Mouse (Mus musculus) embryonic stem cell, embryonic (primary cell): ENCODE measurements around the gene Mafg.

Experiments used
- CTCF ChIA-PET, 4 experiments: fragments of 300-600 bp in 2 of 4; fragments of 350-600 bp in 2 of 4; sonication (Branson Sonifier 250); formaldehyde crosslinking; loops; one replicate each; lab custom pipeline; 2022; ENCODE audit warnings: inconsistent platforms in 2 of 4; lab: Charles Lee
- POLR2A ChIA-PET, 4 experiments: fragments of 300-600 bp in 2 of 4; fragments of 350-600 bp in 2 of 4; sonication (Branson Sonifier 250); formaldehyde crosslinking; loops; one replicate each; lab custom pipeline; 2022; ENCODE audit warnings: antibody characterized with exemption in 4 of 4, inconsistent platforms in 1 of 4; lab: Charles Lee

Gene Mafg

GRCm38 (mm10) chr11:120579316-120580107, 53.9 kb downstream of the Mafg start:
- ChIA-PET POLR2A (interaction anchor here (0.5 to 16.3 kb wide), 72 partner anchors 8 to 624 kb away, joined by 3 to 358 read pairs (median 4); partner anchors contain the start of genes Pycr1 (in 3 of the 4), Alyref (in 2 of the 4), Arl16 (in 2 of the 4) and Cenpx (in 2 of the 4)), CTCF (interaction anchor here (0.5 to 2.6 kb wide), 54 partner anchors 10 to 1157 kb away, joined by 3 to 25 read pairs (median 4); partner anchors contain the start of genes Rac3 (in 2 of the 4), Alyref (in 1 of the 4), Anapc11 (in 1 of the 4) and Arl16 (in 1 of the 4))

GRCm38 (mm10) chr11:120578694-120579243, 54.6 kb downstream of the Mafg start:
- ChIA-PET POLR2A (interaction anchor here in 3 of 4 experiments (0.6 to 16.3 kb wide), 47 partner anchors 9 to 372 kb away, joined by 3 to 358 read pairs (median 5); partner anchors contain the start of genes Alyref (in 2 of the 3), Cenpx (in 2 of the 3), Lrrc45 (in 2 of the 3) and Sirt7 (in 2 of the 3)), CTCF (interaction anchor here in 3 of 4 experiments (0.7 to 2.6 kb wide), 22 partner anchors 9 to 155 kb away, joined by 3 to 25 read pairs (median 4); partner anchors contain the start of genes Arl16 (in 1 of the 3) and Pycr1 (in 1 of the 3))

GRCm38 (mm10) chr11:120578024-120578693, 55.2 kb downstream of the Mafg start:
- ChIA-PET POLR2A (interaction anchor here in 3 of 4 experiments (0.6 to 16.3 kb wide), 32 partner anchors 8 to 670 kb away, joined by 3 to 358 read pairs (median 7); partner anchors contain the start of genes Alyref (in 2 of the 3), Slc25a10 (in 2 of the 3), Anapc11 (in 1 of the 3) and Fasn (in 1 of the 3)), CTCF (interaction anchor here (0.5 to 2.4 kb wide), 18 partner anchors 7 to 1937 kb away, joined by 3 to 25 read pairs (median 4); partner anchors contain the start of gene Pycr1 (in 2 of the 4))

GRCm38 (mm10) chr11:120577211-120578023, 56.0 kb downstream of the Mafg start:
- POLR2A ChIA-PET: interaction anchor here in 3 of 4 experiments (0.6 to 16.3 kb wide), 50 partner anchors 8 to 669 kb away, joined by 3 to 358 read pairs (median 4); partner anchors contain the start of genes Alyref (in 2 of the 3), Mrpl12 (in 2 of the 3), Slc25a10 (in 2 of the 3) and Anapc11 (in 1 of the 3)

GRCm38 (mm10) chr11:120576365-120576981, 56.9 kb downstream of the Mafg start:
- CTCF ChIA-PET: interaction anchor here in 3 of 4 experiments (0.7 to 1.9 kb wide), 13 partner anchors 9 to 200 kb away, joined by 3 to 14 read pairs (median 4); partner anchors contain the start of genes Pycr1 (in 2 of the 3) and Lrrc45 (in 1 of the 3)
- POLR2A ChIA-PET: interaction anchor here (0.6 to 16.3 kb wide), 42 partner anchors 8 to 394 kb away, joined by 3 to 358 read pairs (median 4); partner anchors contain the start of genes Alyref (in 2 of the 4), Mrpl12 (in 2 of the 4), Slc25a10 (in 2 of the 4) and Anapc11 (in 1 of the 4)

More at GRCm38 (mm10) chr11:120577211-120578023, 56.0 kb downstream of the Mafg start:
- CTCF ChIA-PET: interaction anchor here (0.5 to 1.9 kb wide), 24 partner anchors 8 to 1937 kb away, joined by 3 to 14 read pairs (median 4); partner anchors contain the start of genes Pycr1 (in 2 of the 4) and Lrrc45 (in 1 of the 4)

GRCm38 (mm10) chr11:120575940-120576339, 57.5 kb downstream of the Mafg start:
- ChIA-PET CTCF (interaction anchor here in 2 of 4 experiments (1.6 to 1.9 kb wide), 2 partner anchors 138 to 200 kb away, joined by 3 to 6 read pairs; partner anchors contain the start of gene Lrrc45 (in 1 of the 2)), POLR2A (interaction anchor here in 3 of 4 experiments (0.8 to 16.3 kb wide), 21 partner anchors 9 to 274 kb away, joined by 3 to 358 read pairs (median 8); partner anchors contain the start of genes Pycr1 (in 2 of the 3), Slc25a10 (in 2 of the 3), Alyref (in 1 of the 3) and Anapc11 (in 1 of the 3))
